Mouse (Mus musculus): Measurements from ENCODE around the gene Fgd6. TPM values are rescaled to one million over a fixed set of nuclear protein-coding genes. Genes with fewer than 3 reads are reported as not detected.

Fgd6 gene
- polyA plus RNA-seq, 1 experiment = 5.3 TPM

GRCm38 (mm10) chr10:94107168-94107567 lies 71.4 kb downstream of the Fgd6 start:
- no peak overlapping the region for H3K9ac ChIP-seq (ENCODE audit: low read depth, poor library complexity, severe bottlenecking)
- H3K27ac ChIP-seq (ENCODE audit: insufficient read depth, low read length) = no peak overlapping the region
- H3K4me3 ChIP-seq (ENCODE audit: low read depth, low read length) = no peak overlapping the region
- H3K27me3 ChIP-seq (ENCODE audit: control insufficient read depth, insufficient read depth, low read length, poor library complexity, severe bottlenecking) = no peaks in the 10 kb centered on the region; the same call in 1 of the 2 replicates
- no peaks in the 10 kb centered on the region for H3K36me3 ChIP-seq (ENCODE audit: control insufficient read depth, insufficient read depth, low read length, poor library complexity, severe bottlenecking)
- TF ChIP-seq CTCF (IDR thresholded peaks at IDR 0.05; ENCODE audit: low read depth, low read length) (no peak), EP300 (IDR thresholded peaks at IDR 0.05; ENCODE audit: insufficient read depth, low read depth, low read length) (no peak)
- H3K9me3 ChIP-seq (replicated peaks; ENCODE audit: control insufficient read depth, insufficient read depth, low read length, poor library complexity, severe bottlenecking) = no peaks in the 10 kb centered on the region
- H3K4me1 ChIP-seq (ENCODE audit: control insufficient read depth, insufficient read depth, low read length) = no peaks in the 10 kb centered on the region

- Histone ChIP-seq H3K9ac (ENCODE audit: low read depth, poor library complexity, severe bottlenecking) (no peak overlapping the region), H3K36me3 (ENCODE audit: control insufficient read depth, insufficient read depth, low read length, poor library complexity, severe bottlenecking) (no peaks in the 10 kb centered on the region), H3K27me3 (ENCODE audit: control insufficient read depth, insufficient read depth, low read length, poor library complexity, severe bottlenecking) (no peaks in the 10 kb centered on the region; the same call in none of the 2 replicates), H3K4me1 (ENCODE audit: control insufficient read depth, insufficient read depth, low read length) (no peaks in the 10 kb centered on the region), H3K9me3 (replicated peaks; ENCODE audit: control insufficient read depth, insufficient read depth, low read length, poor library complexity, severe bottlenecking) (no peaks in the 10 kb centered on the region), H3K27ac (ENCODE audit: insufficient read depth, low read length) (no peak overlapping the region), H3K4me3 (ENCODE audit: low read depth, low read length) (no peak overlapping the region)
- TF ChIP-seq CTCF (IDR thresholded peaks at IDR 0.05; ENCODE audit: low read depth, low read length) = no peak
- TF ChIP-seq EP300 (IDR thresholded peaks at IDR 0.05; ENCODE audit: insufficient read depth, low read depth, low read length) = no peak
- no peak for TF ChIP-seq POLR2A (IDR thresholded peaks at IDR 0.05; ENCODE audit: insufficient read depth, low read length)
Observed at GRCm38 (mm10) chr10:94107607-94108006, 71.8 kb downstream of the Fgd6 start.

- H3K9me3 ChIP-seq (replicated peaks; ENCODE audit: control insufficient read depth, insufficient read depth, low read length, poor library complexity, severe bottlenecking) = no peaks in the 10 kb centered on the region
- no peak overlapping the region for H3K9ac ChIP-seq (ENCODE audit: low read depth, poor library complexity, severe bottlenecking)
- H3K36me3 ChIP-seq (ENCODE audit: control insufficient read depth, insufficient read depth, low read length, poor library complexity, severe bottlenecking) = no peaks in the 10 kb centered on the region
- TF ChIP-seq CTCF (IDR thresholded peaks at IDR 0.05; ENCODE audit: low read depth, low read length) (no peak), EP300 (IDR thresholded peaks at IDR 0.05; ENCODE audit: insufficient read depth, low read depth, low read length) (no peak), POLR2A (IDR thresholded peaks at IDR 0.05; ENCODE audit: insufficient read depth, low read length) (no peak)
- no peak overlapping the region for H3K4me3 ChIP-seq (ENCODE audit: low read depth, low read length)
- no peak overlapping the region for H3K27ac ChIP-seq (ENCODE audit: insufficient read depth, low read length)
- no peaks in the 10 kb centered on the region; the same call in none of the 2 replicates for H3K27me3 ChIP-seq (ENCODE audit: control insufficient read depth, insufficient read depth, low read length, poor library complexity, severe bottlenecking)
- no peaks in the 10 kb centered on the region for H3K4me1 ChIP-seq (ENCODE audit: control insufficient read depth, insufficient read depth, low read length)
Observed at GRCm38 (mm10) chr10:94108791-94109190, 73.0 kb downstream of the Fgd6 start.

GRCm38 (mm10) chr10:94110834-94111754 lies 75.3 kb downstream of the Fgd6 start:
- Histone ChIP-seq H3K9ac (ENCODE audit: low read depth, poor library complexity, severe bottlenecking) (no peak overlapping the region), H3K4me1 (ENCODE audit: control insufficient read depth, insufficient read depth, low read length) (no peaks in the 10 kb centered on the region), H3K27ac (ENCODE audit: insufficient read depth, low read length) (no peak overlapping the region), H3K36me3 (ENCODE audit: control insufficient read depth, insufficient read depth, low read length, poor library complexity, severe bottlenecking) (no peaks in the 10 kb centered on the region), H3K27me3 (ENCODE audit: control insufficient read depth, insufficient read depth, low read length, poor library complexity, severe bottlenecking) (no peaks in the 10 kb centered on the region; the same call in none of the 2 replicates), H3K4me3 (ENCODE audit: low read depth, low read length) (no peak overlapping the region), H3K9me3 (replicated peaks; ENCODE audit: control insufficient read depth, insufficient read depth, low read length, poor library complexity, severe bottlenecking) (no peaks in the 10 kb centered on the region)
- no peak for TF ChIP-seq POLR2A (IDR thresholded peaks at IDR 0.05; ENCODE audit: insufficient read depth, low read length)
- TF ChIP-seq CTCF (IDR thresholded peaks at IDR 0.05; ENCODE audit: low read depth, low read length) = no peak
- TF ChIP-seq EP300 (IDR thresholded peaks at IDR 0.05; ENCODE audit: insufficient read depth, low read depth, low read length) = no peak

GRCm38 (mm10) chr10:94112207-94112606 lies 76.4 kb downstream of the Fgd6 start:
- Histone ChIP-seq H3K4me1 (ENCODE audit: control insufficient read depth, insufficient read depth, low read length) (no peaks in the 10 kb centered on the region), H3K27ac (ENCODE audit: insufficient read depth, low read length) (no peak overlapping the region), H3K9ac (ENCODE audit: low read depth, poor library complexity, severe bottlenecking) (no peak overlapping the region), H3K4me3 (ENCODE audit: low read depth, low read length) (no peak overlapping the region), H3K9me3 (replicated peaks; ENCODE audit: control insufficient read depth, insufficient read depth, low read length, poor library complexity, severe bottlenecking) (no peaks in the 10 kb centered on the region), H3K27me3 (ENCODE audit: control insufficient read depth, insufficient read depth, low read length, poor library complexity, severe bottlenecking) (no peaks in the 10 kb centered on the region; the same call in none of the 2 replicates), H3K36me3 (ENCODE audit: control insufficient read depth, insufficient read depth, low read length, poor library complexity, severe bottlenecking) (no peaks in the 10 kb centered on the region)
- TF ChIP-seq CTCF (IDR thresholded peaks at IDR 0.05; ENCODE audit: low read depth, low read length) = no peak
- no peak for TF ChIP-seq POLR2A (IDR thresholded peaks at IDR 0.05; ENCODE audit: insufficient read depth, low read length)
- no peak for TF ChIP-seq EP300 (IDR thresholded peaks at IDR 0.05; ENCODE audit: insufficient read depth, low read depth, low read length)

All from ES-Bruce4 (cell line).